Mouse (Mus musculus): ENCODE data around the gene Rasgrp3. TPM values are rescaled to one million over a fixed set of nuclear protein-coding genes. Genes with fewer than 3 reads are reported as not detected.
"Not testable (repeated sequence)": the region's sequence is repeated elsewhere in the genome, so short reads cannot be mapped to it uniquely, and the experiment has no call there.

Rasgrp3 gene
- polyA plus RNA-seq, 1 experiment from 2014 or later = 2.9 TPM

GRCm38 (mm10) chr17:75439062-75439461 lies 3.4 kb downstream of the Rasgrp3 start:
- ATAC-seq (ENCODE audit: low read depth) (no peak), DNase-seq (no peak)

GRCm38 (mm10) chr17:75440619-75441018 lies 4.9 kb downstream of the Rasgrp3 start:
- H3K36me3 ChIP-seq = no peaks in the 10 kb centered on the region
- 34% methylated on average over 7 of the region's 7 CpGs for WGBS (ENCODE audit: insufficient replicate concordance)
- H3K9ac ChIP-seq = no peak overlapping the region
- no peaks in the 10 kb centered on the region for H3K9me3 ChIP-seq (replicated peaks)
- peaks cover 4% of the 10 kb centered on the region for H3K27me3 ChIP-seq
- DNase-seq = no peak
- no peak overlapping the region for H3K27ac ChIP-seq
- H3K4me3 ChIP-seq (replicated peaks) = no peak overlapping the region
- H3K4me1 ChIP-seq (replicated peaks) = no peaks in the 10 kb centered on the region
- H3K4me2 ChIP-seq = no peak overlapping the region
- no peak for ATAC-seq (ENCODE audit: low read depth)

More at GRCm38 (mm10) chr17:75439062-75439461, 3.4 kb downstream of the Rasgrp3 start:
- no peak overlapping the region for H3K9ac ChIP-seq
- no peaks in the 10 kb centered on the region for H3K4me1 ChIP-seq (replicated peaks)
- H3K9me3 ChIP-seq (replicated peaks) = no peaks in the 10 kb centered on the region
- no peak overlapping the region for H3K27ac ChIP-seq
- H3K4me2 ChIP-seq = no peak overlapping the region
- no peak overlapping the region for H3K4me3 ChIP-seq (replicated peaks)
- H3K36me3 ChIP-seq = no peaks in the 10 kb centered on the region
- H3K27me3 ChIP-seq = peaks cover 4% of the 10 kb centered on the region
- 74% methylated on average over 14 of the region's 14 CpGs for WGBS (ENCODE audit: insufficient replicate concordance)

- Histone ChIP-seq H3K9ac (no peak overlapping the region), H3K9me3 (replicated peaks) (no peaks in the 10 kb centered on the region), H3K27me3 (no peaks in the 10 kb centered on the region), H3K4me3 (replicated peaks) (no peak overlapping the region), H3K36me3 (no peaks in the 10 kb centered on the region), H3K4me2 (no peak overlapping the region), H3K27ac (no peak overlapping the region), H3K4me1 (replicated peaks) (no peaks in the 10 kb centered on the region)
- ATAC-seq (ENCODE audit: low read depth) (no peak), DNase-seq (no peak)
- 64% methylated on average over 5 of the region's 5 CpGs for WGBS (ENCODE audit: insufficient replicate concordance)
Measured at GRCm38 (mm10) chr17:75441260-75441830, 5.6 kb downstream of the Rasgrp3 start.

- Histone ChIP-seq H3K9ac (no peak overlapping the region), H3K36me3 (no peaks in the 10 kb centered on the region), H3K4me1 (replicated peaks) (no peaks in the 10 kb centered on the region), H3K9me3 (replicated peaks) (no peaks in the 10 kb centered on the region), H3K4me2 (no peak overlapping the region), H3K27me3 (no peaks in the 10 kb centered on the region), H3K4me3 (replicated peaks) (no peak overlapping the region), H3K27ac (no peak overlapping the region)
- DNase-seq (no peak), ATAC-seq (ENCODE audit: low read depth) (no peak)
- WGBS (ENCODE audit: insufficient replicate concordance) = 81% methylated on average over 8 of the region's 8 CpGs
Measured at GRCm38 (mm10) chr17:75442352-75442751, 6.7 kb downstream of the Rasgrp3 start.

- ATAC-seq (ENCODE audit: low read depth) (no peak), DNase-seq (no peak)
- Histone ChIP-seq H3K4me3 (replicated peaks) (no peak overlapping the region), H3K4me1 (replicated peaks) (no peaks in the 10 kb centered on the region), H3K4me2 (no peak overlapping the region), H3K9ac (no peak overlapping the region), H3K36me3 (no peaks in the 10 kb centered on the region), H3K9me3 (replicated peaks) (no peaks in the 10 kb centered on the region), H3K27me3 (no peaks in the 10 kb centered on the region), H3K27ac (no peak overlapping the region)
- WGBS (ENCODE audit: insufficient replicate concordance) = 67% methylated on average over 5 of the region's 6 CpGs
Measured at GRCm38 (mm10) chr17:75443064-75443621, 7.4 kb downstream of the Rasgrp3 start.

- Histone ChIP-seq H3K9ac (no peak overlapping the region), H3K36me3 (no peaks in the 10 kb centered on the region), H3K9me3 (replicated peaks) (no peaks in the 10 kb centered on the region), H3K27me3 (no peaks in the 10 kb centered on the region), H3K4me2 (no peak overlapping the region), H3K27ac (no peak overlapping the region), H3K4me1 (replicated peaks) (no peaks in the 10 kb centered on the region), H3K4me3 (replicated peaks) (no peak overlapping the region)
- no peak for ATAC-seq (ENCODE audit: low read depth)
- DNase-seq = no peak
- 76% methylated on average over 3 of the region's 3 CpGs for WGBS (ENCODE audit: insufficient replicate concordance)
Measured at GRCm38 (mm10) chr17:75448257-75448656, 12.6 kb downstream of the Rasgrp3 start.

- Histone ChIP-seq H3K4me3 (replicated peaks) (no peak overlapping the region), H3K9ac (no peak overlapping the region), H3K36me3 (no peaks in the 10 kb centered on the region), H3K4me1 (replicated peaks) (no peaks in the 10 kb centered on the region), H3K4me2 (no peak overlapping the region), H3K27ac (no peak overlapping the region), H3K9me3 (replicated peaks) (no peaks in the 10 kb centered on the region), H3K27me3 (no peaks in the 10 kb centered on the region)
- 21% methylated on average over 1 of the region's 1 CpGs for WGBS (ENCODE audit: insufficient replicate concordance)
- ATAC-seq (ENCODE audit: low read depth) (no peak), DNase-seq (no peak)
Measured at GRCm38 (mm10) chr17:75449022-75449421, 13.3 kb downstream of the Rasgrp3 start.

GRCm38 (mm10) chr17:75452313-75452712 lies 16.6 kb downstream of the Rasgrp3 start:
- DNase-seq (no peak), ATAC-seq (ENCODE audit: low read depth) (no peak)
- Histone ChIP-seq H3K36me3 (no peaks in the 10 kb centered on the region), H3K27ac (no peak overlapping the region), H3K4me2 (no peak overlapping the region), H3K9ac (no peak overlapping the region), H3K9me3 (replicated peaks) (no peaks in the 10 kb centered on the region), H3K4me1 (replicated peaks) (no peaks in the 10 kb centered on the region), H3K27me3 (no peaks in the 10 kb centered on the region), H3K4me3 (replicated peaks) (no peak overlapping the region)
- 50% methylated on average over 4 of the region's 4 CpGs for WGBS (ENCODE audit: insufficient replicate concordance)

GRCm38 (mm10) chr17:75453639-75454038 lies 17.9 kb downstream of the Rasgrp3 start:
- ATAC-seq (ENCODE audit: low read depth) (no peak), DNase-seq (no peak)
- no peaks in the 10 kb centered on the region for H3K36me3 ChIP-seq
- H3K4me2 ChIP-seq = no peak overlapping the region
- no peaks in the 10 kb centered on the region for H3K4me1 ChIP-seq (replicated peaks)
- H3K27ac ChIP-seq = no peak overlapping the region
- no peak overlapping the region for H3K9ac ChIP-seq
- no peaks in the 10 kb centered on the region for H3K27me3 ChIP-seq
- no peak overlapping the region for H3K4me3 ChIP-seq (replicated peaks)
- no peaks in the 10 kb centered on the region for H3K9me3 ChIP-seq (replicated peaks)

- not testable (repeated sequence) for H3K9ac ChIP-seq; DNase-seq; H3K4me3 ChIP-seq (replicated peaks); H3K36me3 ChIP-seq; H3K27ac ChIP-seq; ATAC-seq (ENCODE audit: low read depth); H3K9me3 ChIP-seq (replicated peaks); H3K27me3 ChIP-seq; H3K4me2 ChIP-seq; H3K4me1 ChIP-seq (replicated peaks)
- 73% methylated on average over 9 of the region's 9 CpGs for WGBS (ENCODE audit: insufficient replicate concordance)
Measured at GRCm38 (mm10) chr17:75456096-75456495, 20.4 kb downstream of the Rasgrp3 start.

- Histone ChIP-seq H3K9ac (no peak overlapping the region), H3K36me3 (no peaks in the 10 kb centered on the region), H3K4me1 (replicated peaks) (peaks cover 8% of the 10 kb centered on the region), H3K27ac (no peak overlapping the region), H3K27me3 (no peaks in the 10 kb centered on the region), H3K4me3 (replicated peaks) (no peak overlapping the region), H3K9me3 (replicated peaks) (no peaks in the 10 kb centered on the region), H3K4me2 (no peak overlapping the region)
- 81% methylated on average over 6 of the region's 6 CpGs for WGBS (ENCODE audit: insufficient replicate concordance)
- DNase-seq = no peak
- ATAC-seq (ENCODE audit: low read depth) = no peak
Measured at GRCm38 (mm10) chr17:75460621-75461020, 24.9 kb downstream of the Rasgrp3 start.

- Histone ChIP-seq H3K36me3 (no peaks in the 10 kb centered on the region), H3K9me3 (replicated peaks) (no peaks in the 10 kb centered on the region), H3K9ac (no peak overlapping the region), H3K27me3 (no peaks in the 10 kb centered on the region), H3K4me3 (replicated peaks) (no peak overlapping the region), H3K4me2 (no peak overlapping the region), H3K4me1 (replicated peaks) (peaks cover 11% of the 10 kb centered on the region), H3K27ac (no peak overlapping the region)
- 75% methylated on average over 1 of the region's 1 CpGs for WGBS (ENCODE audit: insufficient replicate concordance)
- ATAC-seq (ENCODE audit: low read depth) (no peak), DNase-seq (no peak)
Measured at GRCm38 (mm10) chr17:75461771-75462170, 26.1 kb downstream of the Rasgrp3 start.

Measured in liver, embryonic 13.5 days (tissue).